Mouse (Mus musculus): Measurements from ENCODE around the gene Sept9. TPM values are rescaled to one million over a fixed set of nuclear protein-coding genes. Genes with fewer than 3 reads are reported as not detected.

Sept9 gene
- total and polyA plus RNA-seq, 3 experiments: 115 to 469 (median 292) TPM

- no peak overlapping the region for H3K4me3 ChIP-seq (ENCODE audit: low read depth, low read length)
- peak; percentile 71 for ATAC-seq (ENCODE audit: extremely low read depth, insufficient number of reproducible peaks, low FRiP score, poor library complexity, severe bottlenecking)
- no peak for DNase-seq (ENCODE audit: low spot score)
- H3K4me1 ChIP-seq (ENCODE audit: insufficient read depth, low read depth, low read length): peaks cover 13% of the 10 kb centered on the region
- peaks cover 40% of the 10 kb centered on the region for H3K27me3 ChIP-seq (ENCODE audit: insufficient read depth, low read length)
- no peaks in the 10 kb centered on the region for H3K36me3 ChIP-seq (replicated peaks)
- TF ChIP-seq GATA1 (IDR thresholded peaks at IDR 0.05; ENCODE audit: borderline replicate concordance, low read length) (no peak), GATA2 (IDR thresholded peaks at IDR 0.05; ENCODE audit: borderline replicate concordance, low read depth, low read length) (no peak), POLR2AphosphoS5 (IDR thresholded peaks at IDR 0.05; ENCODE audit: insufficient replicate concordance, low read depth, low read length) (no peak), TAL1 (conservative IDR thresholded peaks at IDR 0.05; ENCODE audit: low read depth, low read length) (no peak), CTCF (IDR thresholded peaks at IDR 0.05; ENCODE audit: low read depth, low read length) (no peak)
- no peaks in the 10 kb centered on the region for H3K9me3 ChIP-seq (replicated peaks)
These were observed 49.3 kb downstream of the Sept9 start for GRCm38 (mm10) chr11:117248734-117249248.

- Histone ChIP-seq H3K27me3 (ENCODE audit: insufficient read depth, low read length) (peaks cover 40% of the 10 kb centered on the region), H3K9me3 (replicated peaks) (no peaks in the 10 kb centered on the region), H3K36me3 (replicated peaks) (no peaks in the 10 kb centered on the region), H3K4me1 (ENCODE audit: insufficient read depth, low read depth, low read length) (peaks cover 13% of the 10 kb centered on the region), H3K4me3 (ENCODE audit: low read depth, low read length) (0 out of 2 replicates have a peak overlapping the region, but pooled peaks have one; percentile 7)
- ATAC-seq (ENCODE audit: extremely low read depth, insufficient number of reproducible peaks, low FRiP score, poor library complexity, severe bottlenecking): no peak
- no peak for TF ChIP-seq GATA1 (IDR thresholded peaks at IDR 0.05; ENCODE audit: borderline replicate concordance, low read length)
- TF ChIP-seq TAL1 (conservative IDR thresholded peaks at IDR 0.05; ENCODE audit: low read depth, low read length): no peak
- no peak for TF ChIP-seq GATA2 (IDR thresholded peaks at IDR 0.05; ENCODE audit: borderline replicate concordance, low read depth, low read length)
- TF ChIP-seq POLR2AphosphoS5 (IDR thresholded peaks at IDR 0.05; ENCODE audit: insufficient replicate concordance, low read depth, low read length): no peak
- TF ChIP-seq CTCF (IDR thresholded peaks at IDR 0.05; ENCODE audit: low read depth, low read length): no peak
- DNase-seq (ENCODE audit: low spot score): no peak
These were observed 50.0 kb downstream of the Sept9 start for GRCm38 (mm10) chr11:117249282-117249984.

DNA sequence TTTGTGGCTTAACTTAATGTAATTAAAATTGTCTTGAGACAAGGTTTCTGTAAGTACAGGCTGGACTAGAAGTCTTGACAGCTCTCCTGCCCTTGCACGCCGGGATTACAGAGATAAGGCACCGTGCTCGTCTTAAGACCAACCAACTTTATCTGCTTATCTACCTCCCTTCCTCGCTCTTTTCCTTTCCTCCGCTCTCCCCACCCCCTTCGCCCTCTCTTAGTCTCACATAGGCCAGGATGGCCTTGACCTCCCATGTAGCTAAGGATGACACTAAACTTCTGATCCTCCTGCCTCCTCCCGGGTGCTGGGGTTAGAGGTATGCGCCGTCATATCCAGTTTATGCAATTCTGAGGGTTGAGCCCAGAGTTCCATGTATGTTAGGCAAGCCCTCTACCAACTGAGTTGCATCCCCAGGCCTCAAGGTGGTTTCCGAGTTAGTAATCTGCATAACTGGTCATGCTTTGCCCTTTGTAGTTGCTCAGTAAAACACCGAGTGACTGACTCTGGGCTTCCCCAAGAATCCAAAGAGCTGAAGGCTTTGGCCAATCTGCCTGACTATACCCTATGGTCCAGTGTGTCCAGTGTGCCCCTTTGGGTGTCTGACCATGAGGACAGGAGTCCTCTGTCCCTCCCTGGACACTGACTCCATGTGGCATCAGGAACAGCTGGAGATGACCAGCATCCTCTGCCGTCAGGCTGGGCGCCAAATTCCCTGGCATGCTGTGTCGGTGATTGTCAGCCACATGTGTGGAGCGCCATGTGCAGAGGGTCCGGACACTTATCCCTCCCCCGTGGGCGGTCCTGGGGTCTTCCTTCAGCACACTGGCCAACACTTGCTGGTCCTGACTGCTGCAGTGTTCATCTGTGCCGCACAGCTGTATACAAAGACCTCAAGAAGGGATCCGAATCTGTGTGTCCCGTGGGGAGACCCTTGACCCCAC, 50.8 kb downstream of the Sept9 start:
- Histone ChIP-seq H3K36me3 (replicated peaks) (no peaks in the 10 kb centered on the region), H3K9me3 (replicated peaks) (no peaks in the 10 kb centered on the region), H3K27me3 (ENCODE audit: insufficient read depth, low read length) (peaks cover 39% of the 10 kb centered on the region), H3K4me3 (ENCODE audit: low read depth, low read length) (no peak overlapping the region), H3K4me1 (ENCODE audit: insufficient read depth, low read depth, low read length) (peaks cover 13% of the 10 kb centered on the region)
- DNase-seq (ENCODE audit: low spot score) (no peak), ATAC-seq (ENCODE audit: extremely low read depth, insufficient number of reproducible peaks, low FRiP score, poor library complexity, severe bottlenecking) (no peak; the same call in 1 of the 2 replicates)
- TF ChIP-seq POLR2AphosphoS5 (IDR thresholded peaks at IDR 0.05; ENCODE audit: insufficient replicate concordance, low read depth, low read length) (no peak), TAL1 (conservative IDR thresholded peaks at IDR 0.05; ENCODE audit: low read depth, low read length) (no peak), GATA2 (IDR thresholded peaks at IDR 0.05; ENCODE audit: borderline replicate concordance, low read depth, low read length) (no peak), CTCF (IDR thresholded peaks at IDR 0.05; ENCODE audit: low read depth, low read length) (no peak), GATA1 (IDR thresholded peaks at IDR 0.05; ENCODE audit: borderline replicate concordance, low read length) (no peak)

- Histone ChIP-seq H3K27me3 (ENCODE audit: insufficient read depth, low read length) (peaks cover 41% of the 10 kb centered on the region), H3K36me3 (replicated peaks) (no peaks in the 10 kb centered on the region), H3K9me3 (replicated peaks) (no peaks in the 10 kb centered on the region), H3K4me1 (ENCODE audit: insufficient read depth, low read depth, low read length) (peaks cover 13% of the 10 kb centered on the region), H3K4me3 (ENCODE audit: low read depth, low read length) (no peak overlapping the region)
- TF ChIP-seq POLR2AphosphoS5 (IDR thresholded peaks at IDR 0.05; ENCODE audit: insufficient replicate concordance, low read depth, low read length) (no peak), GATA2 (IDR thresholded peaks at IDR 0.05; ENCODE audit: borderline replicate concordance, low read depth, low read length) (no peak), GATA1 (IDR thresholded peaks at IDR 0.05; ENCODE audit: borderline replicate concordance, low read length) (no peak), CTCF (IDR thresholded peaks at IDR 0.05; ENCODE audit: low read depth, low read length) (no peak), TAL1 (conservative IDR thresholded peaks at IDR 0.05; ENCODE audit: low read depth, low read length) (no peak)
- ATAC-seq (ENCODE audit: extremely low read depth, insufficient number of reproducible peaks, low FRiP score, poor library complexity, severe bottlenecking) (no peak), DNase-seq (ENCODE audit: low spot score) (no peak)
These were observed 52.3 kb downstream of the Sept9 start for GRCm38 (mm10) chr11:117251755-117252154.

DNA sequence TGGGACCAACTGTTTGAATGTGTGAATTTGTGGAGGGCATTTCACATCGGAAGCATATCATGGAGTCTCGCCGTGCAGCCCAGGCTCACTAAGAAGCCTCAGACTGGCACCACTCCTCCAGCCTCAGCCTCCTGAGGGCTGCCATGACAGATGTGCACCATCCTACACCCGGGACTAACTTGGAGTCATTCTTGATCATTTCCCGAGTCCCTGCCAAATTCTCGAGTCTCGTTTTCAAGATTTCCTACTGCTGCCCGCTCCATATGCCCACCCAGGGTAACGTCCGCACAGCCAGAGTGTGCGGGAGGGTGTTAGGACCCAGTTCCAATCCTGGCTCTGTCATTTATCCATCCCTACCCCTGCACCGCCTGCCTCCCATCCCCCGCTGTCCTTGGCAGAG, 53.4 kb downstream of the Sept9 start:
- Histone ChIP-seq H3K27me3 (ENCODE audit: insufficient read depth, low read length) (peaks cover 34% of the 10 kb centered on the region; the same call in 1 of the 2 replicates), H3K36me3 (replicated peaks) (no peaks in the 10 kb centered on the region), H3K4me3 (ENCODE audit: low read depth, low read length) (no peak overlapping the region), H3K9me3 (replicated peaks) (no peaks in the 10 kb centered on the region), H3K4me1 (ENCODE audit: insufficient read depth, low read depth, low read length) (peaks cover 13% of the 10 kb centered on the region)
- DNase-seq (ENCODE audit: low spot score) (no peak), ATAC-seq (ENCODE audit: extremely low read depth, insufficient number of reproducible peaks, low FRiP score, poor library complexity, severe bottlenecking) (no peak)
- no peak for TF ChIP-seq TAL1 (conservative IDR thresholded peaks at IDR 0.05; ENCODE audit: low read depth, low read length)
- no peak for TF ChIP-seq GATA1 (IDR thresholded peaks at IDR 0.05; ENCODE audit: borderline replicate concordance, low read length)
- no peak for TF ChIP-seq GATA2 (IDR thresholded peaks at IDR 0.05; ENCODE audit: borderline replicate concordance, low read depth, low read length)
- no peak for TF ChIP-seq CTCF (IDR thresholded peaks at IDR 0.05; ENCODE audit: low read depth, low read length)
- TF ChIP-seq POLR2AphosphoS5 (IDR thresholded peaks at IDR 0.05; ENCODE audit: insufficient replicate concordance, low read depth, low read length): no peak

Measured in G1E (cell line).